Mouse (Mus musculus) thymus, postnatal 25 days (tissue): ENCODE data around the gene Ccno.
A peak's percentile ranks its signal among the peaks of the same experiment; 100 is the strongest.
"Not testable (repeated sequence)": the region's sequence is repeated elsewhere in the genome, so short reads cannot be mapped to it uniquely, and the experiment has no call there.

Source experiments
- DNase-seq: peaks from one replicate; pipeline ENCODE4 v3.0.0; 2022

The Ccno gene

DNA sequence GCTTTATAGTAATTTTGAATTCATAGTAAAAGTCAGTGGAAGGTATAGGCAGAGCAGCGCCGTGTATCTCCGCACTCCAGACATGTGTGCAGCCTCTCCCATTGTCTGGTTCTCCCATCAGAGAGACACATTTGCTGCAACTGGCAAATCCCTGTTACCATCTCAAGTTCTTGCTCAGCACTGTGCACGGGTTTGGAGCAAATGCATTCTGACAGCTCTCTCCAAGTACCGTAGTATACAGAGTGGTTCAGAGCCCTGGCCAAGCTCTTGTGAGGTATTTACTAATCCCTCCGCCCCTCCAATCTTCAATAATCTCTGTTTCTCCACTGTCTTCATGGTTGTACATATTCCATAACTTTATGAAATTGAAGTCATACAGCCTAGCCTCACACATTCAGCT is 25.1 kb downstream of the Ccno start:
- DNase-seq: no peak

GRCm38 (mm10) chr13:113013174-113013953 is 25.8 kb downstream of the Ccno start:
- not testable (repeated sequence) for DNase-seq

GRCm38 (mm10) chr13:113021521-113021920 is 33.9 kb downstream of the Ccno start:
- DNase-seq: no peak

GRCm38 (mm10) chr13:113022467-113022866 is 34.9 kb downstream of the Ccno start:
- no peak for DNase-seq

DNA sequence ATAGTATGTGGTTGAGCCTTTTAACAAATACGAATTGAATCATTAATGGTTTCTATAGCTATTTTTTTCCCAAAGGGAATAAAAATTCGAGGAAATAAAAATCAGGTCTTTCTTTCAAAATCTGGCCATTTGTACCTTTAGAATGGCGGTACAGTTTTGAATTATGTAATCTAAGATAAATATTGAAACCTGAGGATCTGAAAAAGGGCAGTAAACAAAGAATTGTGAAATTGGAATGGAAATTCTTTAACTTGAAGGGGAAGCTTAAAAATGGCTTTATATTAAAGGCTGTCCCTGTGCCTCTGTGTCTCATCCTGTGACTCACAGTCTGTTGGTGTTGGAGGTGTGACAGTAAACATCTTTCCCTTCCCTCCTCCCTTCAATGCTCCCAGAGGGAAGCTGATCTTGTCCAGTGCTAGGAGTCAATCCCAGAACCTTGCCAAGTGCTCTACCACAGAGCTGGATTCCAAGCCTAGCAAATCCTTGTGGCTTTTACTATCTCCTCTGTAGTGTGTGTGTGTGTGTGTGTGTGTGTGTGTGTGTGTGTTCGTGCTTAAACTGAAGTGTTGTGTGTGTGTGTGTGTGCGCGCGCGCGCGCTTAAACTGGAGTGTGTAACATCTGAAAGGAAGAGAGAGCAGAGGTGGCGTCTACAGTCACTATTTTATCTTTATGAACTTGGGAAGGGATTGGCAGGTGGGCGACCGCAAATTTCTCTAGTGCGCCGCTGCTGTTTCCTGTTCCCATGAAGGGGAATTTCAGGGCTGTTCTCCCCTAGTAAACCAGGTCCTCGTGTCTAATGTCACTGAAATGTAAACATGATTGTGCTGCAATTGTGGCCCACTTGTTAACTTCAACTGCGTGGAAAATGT is 35.9 kb downstream of the Ccno start:
- DNase-seq: peak; percentile 57

GRCm38 (mm10) chr13:113031351-113031750 is 43.7 kb downstream of the Ccno start:
- peak; percentile 26 for DNase-seq

DNA sequence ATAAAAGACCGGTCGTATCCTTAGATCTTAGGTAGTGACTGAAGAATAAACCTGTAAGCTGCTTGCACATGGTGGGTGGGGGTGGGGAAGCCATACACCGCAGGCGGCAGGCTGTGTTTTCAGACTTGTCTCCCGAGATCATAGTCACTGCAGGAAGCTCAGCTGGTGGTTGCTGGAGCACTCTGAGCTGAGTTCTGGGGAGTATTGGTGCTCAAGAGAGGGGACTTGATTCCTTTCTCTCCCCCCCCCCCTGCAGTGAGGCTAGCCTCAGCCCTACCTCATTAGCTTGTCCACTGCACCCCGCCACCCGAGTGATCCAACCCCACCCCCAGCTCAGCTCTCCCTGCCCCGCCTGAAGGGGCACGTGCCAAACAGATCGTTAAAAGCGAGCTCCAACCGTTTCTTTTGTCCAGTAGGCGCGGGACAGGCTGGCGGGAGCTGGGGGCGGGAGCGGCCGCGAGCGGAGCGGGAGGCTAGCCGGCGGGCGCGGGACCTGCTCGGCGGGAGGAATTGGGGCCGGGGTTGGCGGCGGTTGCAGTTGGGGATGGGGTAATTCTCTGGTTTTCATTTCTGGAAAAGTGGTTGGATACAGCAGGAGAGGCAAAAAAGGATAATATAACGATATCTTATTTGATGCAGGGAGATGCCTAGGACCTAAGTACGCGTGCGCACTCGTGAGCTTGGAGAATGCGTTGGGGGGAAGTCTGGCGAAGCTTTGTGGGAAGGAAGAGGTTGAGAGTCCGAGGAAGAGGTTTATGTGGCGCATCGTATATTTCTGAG is 44.4 kb downstream of the Ccno start:
- DNase-seq: peak; percentile 51

- no peak for DNase-seq
Measured at GRCm38 (mm10) chr13:113032831-113033230, 45.2 kb downstream of the Ccno start.

GRCm38 (mm10) chr13:113034271-113034886 is 46.8 kb downstream of the Ccno start:
- no peak for DNase-seq

- peak; percentile 85 for DNase-seq
Measured at GRCm38 (mm10) chr13:113034950-113035421, 47.4 kb downstream of the Ccno start, which contains the start of gene Cdc20b. Gene Cdc20b (plus strand): TSS chr13:113035111.

- peak; percentile 75 for DNase-seq
Measured at GRCm38 (mm10) chr13:113035852-113036251, 48.2 kb downstream of the Ccno start.
